Mouse (Mus musculus): ENCODE measurements around the gene Fads2. TPM values are rescaled to one million over a fixed set of nuclear protein-coding genes. Genes with fewer than 3 reads are reported as not detected.
"Not testable (repeated sequence)": the region's sequence is repeated elsewhere in the genome, so short reads cannot be mapped to it uniquely, and the experiment has no call there.

Gene Fads2
- polyA plus RNA-seq (2014; fragmentation: Nextera tagmentation; extraction: Ambion mirVana), result 28.3 and 42.4 TPM in 2 replicates

DNA sequence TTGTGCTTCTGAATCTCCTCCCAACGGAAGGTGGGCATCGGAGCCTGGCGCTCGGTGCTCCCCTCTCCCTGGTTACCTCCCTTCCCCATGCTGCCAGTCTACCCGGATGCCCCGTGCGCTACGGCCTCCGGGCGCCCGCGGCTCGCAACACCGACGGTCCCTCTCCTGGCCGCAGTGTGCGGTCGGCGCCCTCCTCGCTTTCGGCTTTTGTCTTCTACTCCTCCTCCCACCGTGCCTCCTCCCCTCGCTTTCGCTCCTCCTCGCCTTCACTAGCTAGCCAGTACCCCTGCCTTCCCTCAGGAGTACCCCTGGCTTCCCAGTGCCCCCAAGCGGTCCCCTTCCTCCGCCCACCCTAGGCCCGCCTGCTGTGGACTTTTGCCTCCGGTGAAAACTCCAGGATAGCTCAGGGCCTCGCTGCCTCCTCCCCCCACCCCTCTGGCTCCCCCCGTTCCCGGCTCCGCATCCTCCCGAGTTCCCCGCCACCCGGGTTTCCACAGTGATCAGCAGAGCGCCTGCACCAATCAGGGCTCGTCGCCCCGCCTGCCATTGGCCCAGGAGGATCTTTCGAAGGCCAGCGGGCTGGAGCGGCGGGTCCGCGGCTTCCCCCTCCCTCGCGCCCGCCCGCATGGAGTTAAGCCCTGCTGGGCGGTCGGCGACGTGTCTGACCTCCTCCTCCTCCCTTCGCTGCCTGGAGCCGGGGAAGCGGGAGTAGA, at the start of gene Fads2:
Gene Fads2 (minus strand): TSS at position 406 of the 713 bp plus-strand sequence.
- H3K4me3 ChIP-seq (ENCODE audit: low read length), result peak within 1 kb of the TSS; percentile 80
- H3K9ac ChIP-seq (ENCODE audit: low read depth, low read length), result peak within 1 kb of the TSS; percentile 85
- H3K36me3 ChIP-seq (ENCODE audit: control insufficient read depth, insufficient read depth, low read length), result peaks cover 7% of the 10 kb centered on the region
- peak within 1 kb of the TSS; percentile 57 for H3K4me2 ChIP-seq (replicated peaks; ENCODE audit: low read depth, low read length)
- H3K27me3 ChIP-seq (ENCODE audit: control insufficient read depth, insufficient read depth, low read length), result no peaks in the 10 kb centered on the region
- no peaks in the 10 kb centered on the region for H3K9me3 ChIP-seq (ENCODE audit: control insufficient read depth, low read length)
- peak within 1 kb of the TSS; percentile 92 for H3K27ac ChIP-seq (ENCODE audit: low read depth, low read length)
- peaks cover 15% of the 10 kb centered on the region for H3K4me1 ChIP-seq (ENCODE audit: control insufficient read depth, insufficient read depth, low read length)
- peak; percentile 96 for ATAC-seq (ENCODE audit: low FRiP score, low TSS enrichment)
- 0% methylated on average over 44 of the region's 57 CpGs for WGBS

DNA sequence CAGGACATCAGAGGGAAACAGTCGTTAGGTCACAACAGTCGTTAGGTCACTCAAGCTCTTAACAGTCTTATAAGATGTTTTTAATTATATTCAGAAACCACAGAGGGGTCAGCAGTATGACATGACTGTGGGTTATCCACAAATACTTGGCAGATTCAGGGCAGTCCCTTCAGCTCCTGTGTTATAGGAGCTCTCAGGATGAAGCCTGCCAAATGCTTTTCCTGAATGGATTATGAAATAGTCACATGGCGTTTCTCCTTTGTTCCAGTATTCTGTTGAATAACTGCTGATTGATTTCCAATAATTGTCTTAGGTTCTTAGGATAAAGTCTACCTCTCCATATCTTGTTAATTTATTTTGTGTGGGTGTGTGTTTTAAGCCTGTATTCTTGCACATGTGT, 47.6 kb upstream of the Fads2 start:
- Histone ChIP-seq H3K4me2 (replicated peaks; ENCODE audit: low read depth, low read length) (no peak overlapping the region), H3K36me3 (ENCODE audit: control insufficient read depth, insufficient read depth, low read length) (no peaks in the 10 kb centered on the region), H3K27ac (ENCODE audit: low read depth, low read length) (no peak overlapping the region), H3K4me3 (ENCODE audit: low read length) (no peak overlapping the region), H3K4me1 (ENCODE audit: control insufficient read depth, insufficient read depth, low read length) (no peaks in the 10 kb centered on the region), H3K9me3 (ENCODE audit: control insufficient read depth, low read length) (no peaks in the 10 kb centered on the region), H3K9ac (ENCODE audit: low read depth, low read length) (no peak overlapping the region), H3K27me3 (ENCODE audit: control insufficient read depth, insufficient read depth, low read length) (no peaks in the 10 kb centered on the region)
- ATAC-seq (ENCODE audit: low FRiP score, low TSS enrichment), result no peak
- WGBS, result 75% methylated on average over 3 of the region's 3 CpGs

DNA sequence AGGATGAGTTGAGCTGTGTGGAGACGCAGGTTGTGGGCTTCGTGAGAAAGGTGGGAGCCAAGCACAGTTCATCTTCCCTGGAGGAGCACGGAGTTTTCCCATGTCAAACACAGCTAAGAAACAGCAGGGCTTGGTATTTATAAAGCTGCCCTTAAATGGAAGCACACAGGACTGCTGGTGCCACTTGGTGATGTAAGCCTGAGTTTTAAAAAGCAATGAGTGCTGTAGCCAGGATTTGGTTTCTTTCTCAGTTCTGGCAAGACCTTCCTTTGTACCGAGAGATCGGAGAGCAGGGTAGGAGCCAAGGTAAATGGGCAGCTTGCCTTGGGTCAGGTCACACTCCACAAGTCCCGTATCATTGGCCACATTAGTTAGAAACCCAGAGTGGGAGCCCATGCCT, 47.0 kb upstream of the Fads2 start:
- Histone ChIP-seq H3K9me3 (ENCODE audit: control insufficient read depth, low read length) (no peaks in the 10 kb centered on the region), H3K9ac (ENCODE audit: low read depth, low read length) (no peak overlapping the region), H3K27ac (ENCODE audit: low read depth, low read length) (no peak overlapping the region), H3K27me3 (ENCODE audit: control insufficient read depth, insufficient read depth, low read length) (no peaks in the 10 kb centered on the region), H3K36me3 (ENCODE audit: control insufficient read depth, insufficient read depth, low read length) (no peaks in the 10 kb centered on the region), H3K4me2 (replicated peaks; ENCODE audit: low read depth, low read length) (no peak overlapping the region), H3K4me1 (ENCODE audit: control insufficient read depth, insufficient read depth, low read length) (no peaks in the 10 kb centered on the region), H3K4me3 (ENCODE audit: low read length) (no peak overlapping the region)
- no peak for ATAC-seq (ENCODE audit: low FRiP score, low TSS enrichment)
- WGBS, result 81% methylated on average over 6 of the region's 6 CpGs

DNA sequence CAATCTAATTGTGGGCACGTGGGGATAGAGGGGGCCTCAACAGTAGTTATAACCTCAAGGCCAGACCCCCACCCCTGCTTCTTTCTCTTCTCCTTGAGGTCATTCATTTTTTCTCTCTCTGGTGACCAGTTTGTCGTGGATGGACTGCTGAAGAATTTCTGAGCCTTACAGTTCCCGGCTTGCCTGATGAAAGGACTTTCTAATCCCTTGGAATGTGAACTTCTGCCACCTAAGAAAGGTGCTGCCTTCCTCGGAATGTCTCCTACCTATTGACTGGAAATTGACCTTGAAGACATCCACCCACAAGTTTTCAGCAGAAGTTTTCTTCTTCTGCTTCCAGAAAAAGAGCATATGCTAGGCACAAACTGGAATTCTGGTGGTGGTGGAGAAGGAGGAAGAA, 42.9 kb upstream of the Fads2 start:
- no peak for ATAC-seq (ENCODE audit: low FRiP score, low TSS enrichment)
- no peaks in the 10 kb centered on the region for H3K9me3 ChIP-seq (ENCODE audit: control insufficient read depth, low read length)
- H3K4me1 ChIP-seq (ENCODE audit: control insufficient read depth, insufficient read depth, low read length), result no peaks in the 10 kb centered on the region
- WGBS, result 66% methylated on average over 4 of the region's 4 CpGs
- H3K27ac ChIP-seq (ENCODE audit: low read depth, low read length), result no peak overlapping the region
- no peak overlapping the region for H3K9ac ChIP-seq (ENCODE audit: low read depth, low read length)
- no peak overlapping the region for H3K4me2 ChIP-seq (replicated peaks; ENCODE audit: low read depth, low read length)
- H3K27me3 ChIP-seq (ENCODE audit: control insufficient read depth, insufficient read depth, low read length), result no peaks in the 10 kb centered on the region
- no peak overlapping the region for H3K4me3 ChIP-seq (ENCODE audit: low read length)
- H3K36me3 ChIP-seq (ENCODE audit: control insufficient read depth, insufficient read depth, low read length), result no peaks in the 10 kb centered on the region

DNA sequence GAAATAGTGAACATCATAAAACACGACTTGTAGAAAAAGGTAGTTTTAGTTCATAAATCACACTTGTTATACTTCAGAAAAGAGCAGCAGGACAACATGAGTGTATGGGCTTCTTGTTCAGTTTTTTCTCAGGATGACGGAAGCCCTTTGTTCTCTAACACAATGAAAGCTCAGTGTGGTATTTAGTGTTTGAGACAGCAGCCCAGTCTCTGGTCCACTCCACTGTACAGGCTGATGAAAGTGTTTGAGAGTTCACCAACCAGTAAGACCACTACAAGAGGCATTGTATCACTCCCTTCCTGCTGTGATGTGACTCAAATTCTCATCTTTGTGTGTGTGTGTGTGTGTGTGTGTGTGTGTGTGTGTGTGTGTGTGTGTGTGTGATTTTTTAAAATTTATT, 42.1 kb upstream of the Fads2 start:
- no peaks in the 10 kb centered on the region for H3K27me3 ChIP-seq (ENCODE audit: control insufficient read depth, insufficient read depth, low read length)
- no peak for ATAC-seq (ENCODE audit: low FRiP score, low TSS enrichment)
- H3K4me2 ChIP-seq (replicated peaks; ENCODE audit: low read depth, low read length), result no peak overlapping the region
- H3K9ac ChIP-seq (ENCODE audit: low read depth, low read length), result no peak overlapping the region
- no peak overlapping the region for H3K27ac ChIP-seq (ENCODE audit: low read depth, low read length)
- WGBS, result 70% methylated on average over 2 of the region's 2 CpGs
- H3K4me1 ChIP-seq (ENCODE audit: control insufficient read depth, insufficient read depth, low read length), result no peaks in the 10 kb centered on the region
- no peaks in the 10 kb centered on the region for H3K36me3 ChIP-seq (ENCODE audit: control insufficient read depth, insufficient read depth, low read length)
- H3K4me3 ChIP-seq (ENCODE audit: low read length), result no peak overlapping the region
- H3K9me3 ChIP-seq (ENCODE audit: control insufficient read depth, low read length), result no peaks in the 10 kb centered on the region

DNA sequence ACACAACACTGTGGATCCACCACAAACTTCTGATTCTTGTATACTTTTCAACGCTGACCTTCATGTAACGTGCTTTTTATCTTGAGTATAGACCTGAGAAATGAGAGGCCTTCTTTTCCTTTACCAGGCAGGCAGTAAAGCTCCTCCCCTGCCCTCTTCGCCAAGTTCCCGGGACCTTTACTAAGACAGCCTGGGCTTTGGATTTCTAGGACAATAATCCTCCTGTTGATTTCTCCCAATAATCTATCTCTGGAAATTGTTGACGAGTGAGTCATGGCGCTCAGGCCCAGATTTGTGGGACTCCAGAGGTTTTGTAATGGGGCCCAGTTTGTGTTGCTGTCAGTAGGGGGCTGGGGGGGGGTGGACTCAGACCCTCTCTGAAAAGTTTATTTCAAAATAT, 38.2 kb upstream of the Fads2 start:
- Histone ChIP-seq H3K27ac (ENCODE audit: low read depth, low read length) (no peak overlapping the region), H3K4me1 (ENCODE audit: control insufficient read depth, insufficient read depth, low read length) (no peaks in the 10 kb centered on the region), H3K36me3 (ENCODE audit: control insufficient read depth, insufficient read depth, low read length) (no peaks in the 10 kb centered on the region), H3K27me3 (ENCODE audit: control insufficient read depth, insufficient read depth, low read length) (no peaks in the 10 kb centered on the region), H3K4me2 (replicated peaks; ENCODE audit: low read depth, low read length) (no peak overlapping the region), H3K9me3 (ENCODE audit: control insufficient read depth, low read length) (no peaks in the 10 kb centered on the region), H3K9ac (ENCODE audit: low read depth, low read length) (no peak overlapping the region), H3K4me3 (ENCODE audit: low read length) (no peak overlapping the region)
- no peak for ATAC-seq (ENCODE audit: low FRiP score, low TSS enrichment)
- 79% methylated on average over 6 of the region's 6 CpGs for WGBS

DNA sequence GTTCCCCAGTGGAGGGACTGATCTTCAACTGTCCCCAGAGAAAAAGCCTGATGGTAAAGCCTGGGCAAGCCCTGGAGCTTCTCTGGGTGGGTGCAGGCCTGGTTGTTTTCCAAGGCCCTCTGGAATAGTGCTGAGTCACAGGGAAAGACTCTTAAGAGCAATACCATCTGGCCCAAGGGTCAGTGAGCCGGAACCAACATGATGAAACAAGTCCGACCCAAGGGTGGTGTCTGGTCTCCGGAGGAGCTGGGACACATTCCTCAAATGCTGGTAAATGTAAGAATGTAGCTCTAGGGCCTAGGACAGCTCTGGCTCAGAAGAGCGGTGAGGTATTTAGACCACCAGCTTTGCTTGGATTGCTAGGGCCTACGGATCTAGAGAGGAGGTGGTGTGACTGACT, 35.9 kb upstream of the Fads2 start:
- Histone ChIP-seq H3K27me3 (ENCODE audit: control insufficient read depth, insufficient read depth, low read length) (no peaks in the 10 kb centered on the region), H3K4me1 (ENCODE audit: control insufficient read depth, insufficient read depth, low read length) (0 out of 2 replicates have a peak, but pooled peaks cover 3% of the 10 kb centered on the region), H3K4me3 (ENCODE audit: low read length) (no peak overlapping the region), H3K36me3 (ENCODE audit: control insufficient read depth, insufficient read depth, low read length) (no peaks in the 10 kb centered on the region), H3K27ac (ENCODE audit: low read depth, low read length) (no peak overlapping the region), H3K9ac (ENCODE audit: low read depth, low read length) (no peak overlapping the region), H3K9me3 (ENCODE audit: control insufficient read depth, low read length) (no peaks in the 10 kb centered on the region), H3K4me2 (replicated peaks; ENCODE audit: low read depth, low read length) (no peak overlapping the region)
- no peak for ATAC-seq (ENCODE audit: low FRiP score, low TSS enrichment)
- WGBS, result 63% methylated on average over 5 of the region's 5 CpGs

DNA sequence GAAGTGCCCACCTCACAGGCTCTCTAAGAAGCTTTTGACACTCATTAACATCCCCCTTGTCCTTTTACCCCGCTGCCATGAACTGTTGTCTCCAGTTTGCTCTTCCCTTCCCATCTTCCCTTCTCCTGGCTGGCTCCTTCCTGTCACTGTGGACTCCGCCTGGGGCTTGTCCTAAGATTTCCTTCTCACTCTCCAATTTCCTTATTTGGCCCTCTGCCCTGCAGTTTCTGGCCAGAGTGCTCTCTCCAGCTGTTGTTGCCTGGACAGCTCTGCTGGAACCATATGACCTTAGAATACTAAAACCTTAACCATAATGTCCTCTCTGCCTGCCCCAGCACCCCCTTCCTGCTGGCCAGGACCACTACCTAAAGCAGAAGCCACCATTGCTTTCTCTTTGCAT, 33.1 kb upstream of the Fads2 start:
- H3K4me3 ChIP-seq (ENCODE audit: low read length), result no peak overlapping the region
- no peak overlapping the region for H3K27ac ChIP-seq (ENCODE audit: low read depth, low read length)
- no peaks in the 10 kb centered on the region for H3K27me3 ChIP-seq (ENCODE audit: control insufficient read depth, insufficient read depth, low read length)
- 0 out of 2 replicates have a peak, but pooled peaks cover 3% of the 10 kb centered on the region for H3K4me1 ChIP-seq (ENCODE audit: control insufficient read depth, insufficient read depth, low read length)
- H3K4me2 ChIP-seq (replicated peaks; ENCODE audit: low read depth, low read length), result no peak overlapping the region
- H3K9me3 ChIP-seq (ENCODE audit: control insufficient read depth, low read length), result no peaks in the 10 kb centered on the region
- H3K36me3 ChIP-seq (ENCODE audit: control insufficient read depth, insufficient read depth, low read length), result no peaks in the 10 kb centered on the region
- H3K9ac ChIP-seq (ENCODE audit: low read depth, low read length), result no peak overlapping the region
- 43% methylated on average over 2 of the region's 2 CpGs for WGBS
- ATAC-seq (ENCODE audit: low FRiP score, low TSS enrichment), result peak; percentile 43; the same call in 1 of the 2 replicates

DNA sequence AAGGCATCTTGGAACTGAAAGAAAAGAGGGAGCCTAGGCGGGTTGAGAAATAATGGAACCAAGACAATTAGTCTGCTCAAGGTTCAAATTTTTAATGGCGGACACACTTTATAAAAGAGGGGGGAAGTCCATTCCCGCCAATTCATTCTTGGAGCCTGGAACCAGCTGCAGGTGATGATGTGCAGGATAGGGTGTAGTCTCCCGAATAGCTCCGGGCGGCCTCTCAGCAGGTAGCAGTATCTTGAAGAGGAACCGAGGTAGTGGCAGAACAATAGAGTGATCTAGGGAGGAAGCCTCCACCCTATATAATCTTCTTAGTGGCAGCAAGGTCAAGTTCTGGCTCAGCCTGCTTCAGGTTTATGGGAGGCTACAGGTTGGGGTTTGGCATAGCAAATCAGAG, 28.0 kb upstream of the Fads2 start:
- not testable (repeated sequence) for H3K27me3 ChIP-seq (ENCODE audit: control insufficient read depth, insufficient read depth, low read length); H3K4me1 ChIP-seq (ENCODE audit: control insufficient read depth, insufficient read depth, low read length); H3K4me2 ChIP-seq (replicated peaks; ENCODE audit: low read depth, low read length); ATAC-seq (ENCODE audit: low FRiP score, low TSS enrichment); H3K36me3 ChIP-seq (ENCODE audit: control insufficient read depth, insufficient read depth, low read length); H3K4me3 ChIP-seq (ENCODE audit: low read length); H3K27ac ChIP-seq (ENCODE audit: low read depth, low read length); H3K9me3 ChIP-seq (ENCODE audit: control insufficient read depth, low read length); H3K9ac ChIP-seq (ENCODE audit: low read depth, low read length)
- WGBS, result 78% methylated on average over 7 of the region's 7 CpGs

All from kidney, embryonic 14.5 days (tissue).